Mouse (Mus musculus) frontal cortex, adult (tissue): Measurements from ENCODE around the gene Cd34.

Experiments used
- ATAC-seq: cut with Nextera tagmentation; 2 replicates; pipeline ENCODE4 v1.9.2; 2017; ENCODE audit warnings: mild to moderate bottlenecking, moderate library complexity, mixed read lengths; ENCODE audit not compliant: low TSS enrichment

Gene Cd34

DNA sequence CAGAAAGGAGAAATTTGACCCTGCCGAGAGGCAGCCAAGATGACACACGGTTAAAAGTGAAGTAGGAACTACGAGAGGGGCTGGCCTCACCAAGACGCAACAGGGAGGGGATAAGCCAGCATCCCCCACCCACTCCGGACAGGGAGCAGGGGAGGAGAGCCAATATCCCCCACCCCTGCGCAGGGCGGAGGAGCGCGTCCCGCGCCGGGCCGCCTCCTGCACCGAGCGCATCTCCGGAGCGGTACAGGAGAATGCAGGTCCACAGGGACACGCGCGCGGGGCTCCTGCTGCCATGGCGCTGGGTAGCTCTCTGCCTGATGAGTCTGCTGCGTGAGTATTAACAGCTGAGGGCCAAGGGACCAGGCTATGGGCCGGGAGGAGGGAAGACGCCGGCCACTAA, at the start of gene Cd34:
Gene Cd34, plus strand, starts transcription at position 105 of the 400 bp plus-strand sequence.
- ATAC-seq, result peak; percentile 75

DNA sequence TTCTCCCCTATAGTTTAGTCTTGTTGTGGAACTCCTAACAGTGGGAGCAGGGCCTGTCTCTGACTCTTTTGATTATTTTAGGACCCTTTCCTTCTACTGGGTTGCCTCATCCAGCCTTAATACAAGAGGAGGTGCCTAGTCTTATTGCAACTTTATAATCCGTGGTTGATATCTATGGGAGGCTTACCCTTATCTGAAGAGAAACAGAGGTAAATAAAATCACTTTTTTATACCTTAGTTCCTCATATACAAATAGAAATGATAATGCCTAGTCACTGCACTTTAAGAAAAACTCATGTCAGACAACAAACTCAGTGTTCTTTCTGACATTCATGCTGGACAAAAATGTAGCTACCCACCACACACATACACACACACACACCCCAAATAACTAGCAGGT, 44.1 kb upstream of the Cd34 start:
- ATAC-seq, result no peak

DNA sequence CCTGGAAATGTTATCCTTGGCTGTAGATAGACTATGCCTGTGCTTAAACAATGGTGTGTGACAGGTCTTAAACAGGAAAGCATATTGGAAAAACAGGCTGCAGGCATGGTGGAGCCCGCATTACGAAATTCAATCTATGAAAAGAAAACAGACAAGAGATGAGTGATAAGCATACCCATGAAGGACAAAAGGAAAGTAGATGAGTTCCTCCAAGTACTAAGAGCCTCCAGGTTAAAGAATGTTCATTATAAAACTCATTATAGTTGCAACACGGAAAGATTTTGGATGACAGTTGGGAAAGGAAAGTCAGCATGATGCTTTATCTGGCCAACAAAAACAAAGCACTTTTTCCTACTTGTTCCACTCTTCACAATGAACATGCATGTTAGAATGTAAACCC, 43.3 kb upstream of the Cd34 start:
- no peak for ATAC-seq

DNA sequence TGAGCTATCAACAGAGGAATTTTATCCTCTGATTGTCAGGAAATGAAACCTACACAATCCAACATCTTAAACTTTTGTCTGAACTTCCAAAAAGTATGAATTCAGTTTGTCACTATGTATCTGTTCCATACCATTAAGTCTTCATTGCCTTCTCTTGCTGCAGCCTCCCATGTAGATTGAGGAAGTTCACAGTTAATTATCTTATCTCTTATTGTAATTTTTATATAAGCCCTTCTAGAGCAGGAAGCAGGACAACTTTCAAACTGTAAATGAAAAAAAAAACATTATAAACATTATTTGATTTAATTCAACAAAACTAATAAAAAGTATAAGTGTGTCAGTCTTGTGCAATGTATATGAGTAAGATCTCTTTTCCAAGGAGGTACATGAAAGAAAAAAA, 37.5 kb upstream of the Cd34 start:
- ATAC-seq, result no peak

DNA sequence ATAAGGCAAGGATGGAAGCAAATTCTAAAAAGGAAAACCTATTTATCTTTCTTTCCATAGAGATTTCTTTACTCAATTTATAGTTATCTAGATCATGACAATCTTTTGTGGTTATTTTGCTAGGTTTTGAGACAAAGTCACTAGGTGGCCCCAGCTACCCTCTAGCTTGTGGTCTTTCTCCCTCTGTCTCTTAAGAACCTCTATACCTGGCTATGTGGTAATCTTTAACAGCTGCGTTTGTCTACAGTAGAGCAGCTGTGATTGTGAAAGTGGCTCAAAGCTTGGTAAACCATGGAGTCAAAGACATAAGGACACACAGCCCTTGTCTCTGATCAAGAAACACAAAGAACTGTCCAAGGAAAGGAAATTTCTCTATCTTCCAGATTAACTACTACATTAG, 36.8 kb upstream of the Cd34 start:
- no peak for ATAC-seq

DNA sequence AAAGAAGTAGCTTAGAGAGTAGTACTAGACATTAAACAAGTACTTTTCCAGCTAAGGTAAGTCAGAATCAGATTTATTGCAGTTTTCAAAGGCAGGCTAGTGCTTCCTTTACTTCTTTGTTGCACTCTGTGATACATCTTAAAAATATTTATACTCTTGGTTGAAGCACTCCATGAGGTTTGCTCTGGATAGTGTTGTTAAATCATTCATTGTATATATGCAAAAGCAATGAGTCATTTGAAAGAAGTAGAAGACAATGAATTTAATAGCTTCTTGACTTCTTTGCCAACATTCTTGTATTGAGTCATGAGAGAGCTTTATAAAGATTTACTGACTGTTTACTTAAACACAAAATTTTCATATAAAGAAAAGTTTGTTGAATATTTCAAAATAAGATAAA, 29.7 kb upstream of the Cd34 start:
- ATAC-seq, result no peak

DNA sequence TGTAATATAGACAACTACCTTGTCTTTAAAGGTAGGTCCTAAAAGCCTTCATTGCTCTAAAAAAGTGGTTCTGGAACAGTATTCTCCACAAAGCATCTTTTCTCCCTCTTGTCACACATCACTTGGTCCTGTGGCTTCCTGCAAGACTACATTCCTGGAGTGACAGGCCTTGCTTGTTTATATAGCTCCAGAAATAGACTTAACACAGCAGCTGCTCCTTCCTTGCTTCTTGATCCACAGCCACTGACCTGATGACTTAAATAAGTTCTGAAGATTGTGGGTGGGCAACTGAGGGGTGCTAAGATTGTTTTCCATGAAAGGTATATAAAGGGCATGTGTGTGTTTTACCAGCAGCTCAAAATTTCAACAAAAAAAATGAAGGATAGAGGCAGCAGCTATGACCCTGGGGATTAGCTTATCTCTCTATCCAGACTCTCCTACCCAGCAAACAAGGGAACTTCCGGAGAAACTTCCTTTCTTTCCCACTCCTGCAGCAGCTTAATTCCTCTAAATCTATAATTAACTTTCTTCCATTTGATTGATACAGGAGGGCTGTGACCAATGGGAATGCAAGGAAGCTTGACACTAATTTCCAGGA, 12.8 kb upstream of the Cd34 start:
- no peak for ATAC-seq

DNA sequence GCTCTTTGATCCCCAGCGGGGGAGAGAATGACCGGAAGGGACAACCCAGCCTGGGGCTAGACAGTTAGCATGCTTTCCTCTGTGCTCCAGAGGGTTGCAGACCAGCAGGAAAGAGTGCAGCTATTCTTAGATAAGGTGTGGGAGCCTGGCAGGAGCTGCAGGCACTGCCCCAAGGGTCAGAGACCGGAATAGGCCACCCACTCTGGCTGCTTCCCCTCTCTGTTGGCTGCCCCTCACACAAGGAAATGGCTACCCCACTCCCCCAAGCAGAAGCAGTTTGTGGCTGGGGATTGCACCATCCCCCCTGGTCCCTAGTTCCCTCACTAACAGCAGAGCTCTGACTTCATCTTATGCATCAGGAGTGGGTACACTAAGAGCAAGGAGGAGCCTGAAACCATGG, 10.7 kb upstream of the Cd34 start:
- ATAC-seq, result no peak

DNA sequence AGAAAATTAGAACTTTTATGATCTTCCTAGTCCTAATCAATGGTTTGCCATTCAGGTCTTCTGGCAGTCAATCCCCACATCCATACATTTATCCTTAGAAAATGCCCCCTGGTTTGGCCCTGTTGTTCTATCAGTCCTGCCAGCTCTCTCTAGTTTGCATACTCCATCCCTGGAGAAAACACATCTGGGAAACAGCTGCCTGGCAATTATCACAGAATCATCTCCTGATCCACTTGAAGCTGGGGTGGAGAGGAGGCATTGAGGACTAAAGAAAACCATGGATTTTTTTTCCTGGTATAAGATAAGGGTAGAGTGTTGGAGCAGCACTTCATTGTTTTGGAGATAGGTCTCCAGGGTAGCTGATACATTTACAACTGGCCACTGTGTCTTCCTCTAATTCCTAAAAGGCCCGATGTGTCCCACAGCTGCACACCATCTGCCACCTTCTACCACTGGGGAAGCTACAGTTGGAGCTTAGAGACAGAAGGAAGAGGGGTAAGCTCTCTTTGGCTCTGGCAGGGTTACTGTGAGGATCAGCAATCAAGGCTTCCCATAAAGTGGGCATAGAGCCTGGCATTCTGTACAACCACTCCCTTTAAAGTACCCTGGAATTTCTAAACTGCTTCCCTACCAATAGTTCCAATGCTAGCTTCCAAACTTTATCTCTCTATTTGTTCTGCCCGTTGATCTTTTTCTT, 9.2 kb upstream of the Cd34 start:
- ATAC-seq, result peak; percentile 39

DNA sequence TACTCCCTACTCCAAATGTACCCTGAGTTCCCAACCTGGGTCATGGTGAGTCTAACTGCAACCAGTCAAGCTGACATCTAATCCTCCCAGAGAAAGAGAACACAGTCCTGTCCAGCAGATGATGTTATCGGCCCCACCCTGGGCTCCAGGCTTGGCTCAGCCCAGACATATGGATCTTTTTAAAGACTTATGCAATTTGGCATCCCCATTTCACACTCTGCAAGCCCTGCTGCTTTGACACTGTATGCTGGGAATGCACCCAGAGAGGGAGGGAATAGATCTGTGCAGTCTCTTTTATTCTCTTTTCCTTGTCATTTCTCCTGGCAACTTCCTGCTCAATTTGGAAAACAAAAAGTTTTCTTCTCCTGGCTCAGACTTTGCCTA, 8.7 kb upstream of the Cd34 start:
- ATAC-seq, result peak; percentile 89

DNA sequence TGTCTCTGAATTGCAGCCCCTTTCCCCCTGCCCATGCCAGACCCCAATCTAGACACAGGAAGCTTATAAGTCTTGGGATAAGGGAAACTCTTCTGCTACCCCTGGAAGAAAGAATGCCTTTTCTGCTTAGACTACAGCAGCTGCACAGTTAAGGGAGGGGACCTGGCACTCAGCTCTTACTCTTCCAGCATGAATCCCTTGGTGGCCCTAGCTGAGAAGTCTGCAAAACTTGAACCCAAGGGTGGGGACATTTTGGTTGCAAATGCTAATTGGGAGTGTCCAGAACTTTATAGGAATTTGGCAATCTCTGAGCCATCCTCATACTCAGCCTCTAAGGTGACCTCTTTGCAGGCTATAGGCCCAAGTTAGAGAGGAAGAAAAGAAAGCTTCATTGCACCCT, 7.9 kb upstream of the Cd34 start:
- peak; percentile 39; the same call in 1 of the 2 replicates for ATAC-seq

DNA sequence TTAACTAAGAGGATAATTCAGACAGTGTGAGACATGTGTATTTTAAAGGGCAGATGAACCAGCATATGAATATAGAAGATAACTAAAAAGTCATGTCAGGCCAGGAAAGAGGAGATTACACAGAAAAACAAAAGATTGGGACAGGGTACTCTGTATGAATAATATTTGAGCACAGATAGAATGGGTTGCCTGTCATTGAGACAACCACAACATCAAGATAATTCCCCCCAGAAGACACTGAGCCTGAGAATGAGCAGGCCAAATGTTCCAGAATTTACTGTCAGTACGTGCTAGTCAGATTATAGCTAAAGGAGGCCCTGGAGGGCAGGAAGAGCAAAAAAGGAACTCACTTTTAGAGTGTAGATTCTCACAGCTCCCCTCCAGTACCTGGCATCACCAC, 3.3 kb upstream of the Cd34 start:
- ATAC-seq, result no peak

DNA sequence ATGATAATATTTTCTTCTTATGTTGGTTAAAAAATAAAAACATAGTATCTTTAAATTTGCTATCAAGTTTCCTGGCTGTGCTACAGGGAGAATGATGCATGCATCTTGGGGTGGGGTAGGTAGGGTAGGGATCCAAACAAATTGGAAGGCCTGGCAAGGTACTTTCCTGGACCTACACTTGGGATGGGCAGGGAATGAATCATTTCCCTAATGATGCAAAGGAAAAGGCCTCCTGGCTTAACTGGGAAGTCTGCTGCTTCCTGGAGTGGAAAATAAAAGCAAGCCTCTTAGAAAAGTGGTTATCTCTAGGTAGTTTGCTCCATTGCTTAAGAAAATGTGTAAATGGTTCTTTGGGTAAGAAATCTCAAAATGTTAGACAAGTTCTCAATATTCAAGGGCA, 2.9 kb downstream of the Cd34 start:
- no peak for ATAC-seq

DNA sequence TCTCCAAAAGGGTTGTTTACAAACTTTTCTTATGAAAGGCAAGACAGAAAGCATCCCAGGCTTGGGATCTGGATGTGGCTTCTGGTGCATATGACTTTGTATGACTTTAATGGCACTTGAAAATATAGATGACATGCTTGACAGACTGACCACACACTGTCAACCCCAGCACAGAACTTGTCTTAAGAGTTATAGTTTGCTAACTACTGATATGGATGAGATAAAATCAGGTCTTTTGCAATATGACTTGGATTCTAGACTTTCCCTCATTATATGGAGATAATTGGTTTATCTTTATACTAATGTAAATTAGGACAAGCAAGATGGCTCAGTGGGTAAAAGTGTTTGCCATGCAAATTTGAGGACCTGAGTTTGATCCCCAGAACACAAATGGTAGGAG, 4.3 kb downstream of the Cd34 start:
- ATAC-seq, result no peak

DNA sequence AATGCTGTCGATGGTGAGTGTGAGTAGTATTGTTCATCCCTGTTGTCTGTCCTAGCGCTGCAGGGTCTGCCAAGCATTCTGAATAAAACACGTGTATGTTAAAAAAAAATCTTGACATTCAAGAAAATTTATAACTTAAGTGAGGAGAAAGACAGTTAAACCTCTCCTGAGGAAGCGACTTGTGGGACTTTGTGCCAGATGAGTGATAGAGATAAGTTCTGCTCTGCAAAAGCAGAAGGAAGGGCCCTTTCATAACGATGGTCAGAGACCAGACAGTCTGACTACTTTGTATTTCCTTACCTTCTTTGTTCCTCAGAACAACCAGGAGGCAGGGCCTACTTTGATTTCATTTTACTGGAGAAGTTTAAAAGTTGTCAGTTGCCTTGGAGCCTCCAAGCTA, 4.9 kb downstream of the Cd34 start:
- ATAC-seq, result no peak

DNA sequence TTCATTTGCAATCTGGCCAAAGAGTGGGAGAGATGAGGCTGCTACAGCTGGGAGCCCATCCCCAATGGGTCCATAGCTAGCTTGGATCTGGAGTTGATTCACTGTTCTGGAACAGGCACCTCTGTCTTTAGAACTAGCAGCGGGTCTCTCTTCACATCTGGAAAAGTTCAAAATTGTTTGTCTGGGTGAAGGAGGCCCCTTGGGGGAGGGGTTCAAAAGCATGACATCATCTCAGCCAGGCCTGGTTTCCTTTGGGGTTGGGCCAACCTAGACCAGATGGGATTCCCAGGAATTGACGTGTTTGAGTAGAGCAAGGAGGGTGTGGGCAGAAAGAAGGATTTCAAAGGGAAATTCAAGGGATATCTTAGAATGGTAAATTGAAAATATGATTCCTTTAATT, 6.8 kb downstream of the Cd34 start:
- ATAC-seq, result peak; percentile 75

DNA sequence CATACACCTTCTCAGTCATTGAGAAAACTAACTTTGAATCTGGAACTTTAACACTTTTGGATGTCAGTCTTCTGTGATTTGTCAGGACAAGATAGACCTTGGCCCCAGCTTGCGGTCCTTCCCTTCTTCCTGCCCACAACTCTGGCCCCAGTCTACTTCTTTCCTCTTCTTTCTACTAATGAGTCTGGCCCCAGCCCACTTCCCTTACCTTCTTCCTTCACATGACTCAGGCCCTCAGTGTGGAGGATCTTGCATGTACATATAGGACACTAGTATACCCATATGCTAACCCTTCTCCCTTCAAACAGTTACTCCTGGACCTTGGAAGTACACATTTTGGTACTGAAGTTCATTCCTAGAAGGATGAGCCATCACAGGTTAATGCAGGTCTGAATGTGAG, 7.8 kb downstream of the Cd34 start:
- no peak for ATAC-seq

DNA sequence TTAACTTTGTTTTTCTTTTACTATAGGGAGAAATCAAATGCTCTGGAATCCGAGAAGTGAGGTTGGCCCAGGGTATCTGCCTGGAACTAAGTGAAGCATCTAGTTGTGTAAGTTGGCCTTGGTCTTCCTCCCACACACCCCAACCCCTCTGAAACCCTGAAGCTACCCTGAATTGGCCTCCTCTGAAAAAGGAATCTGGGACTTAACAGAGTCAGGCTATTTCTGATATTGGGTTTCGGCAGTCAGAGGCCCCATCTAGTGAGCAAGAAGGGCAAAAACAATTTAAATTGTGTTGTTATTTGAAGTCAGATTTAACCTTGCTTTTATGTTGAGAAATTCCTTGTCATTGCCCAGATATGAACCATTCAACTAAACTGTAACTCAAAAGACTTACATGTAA, 12.3 kb downstream of the Cd34 start:
- peak; percentile 77 for ATAC-seq

DNA sequence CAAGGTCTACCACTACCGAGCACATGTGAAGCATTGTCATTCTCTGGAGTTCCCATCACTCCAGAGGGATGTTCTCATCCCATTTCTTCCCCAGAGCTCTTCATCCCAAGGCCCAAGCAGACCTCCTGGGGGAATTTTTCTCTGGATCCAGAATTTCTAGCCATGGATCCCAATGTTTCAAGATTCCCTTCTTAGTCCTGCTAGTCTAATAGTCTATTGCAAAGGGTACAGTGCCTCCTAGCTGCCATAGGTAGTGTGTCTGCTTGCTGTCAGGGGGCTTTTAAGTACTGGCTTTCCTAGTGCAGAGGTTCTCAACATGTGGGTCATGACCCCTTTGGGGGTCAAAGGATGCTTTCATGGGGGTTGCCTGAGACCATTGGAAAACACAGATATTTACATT, 14.3 kb downstream of the Cd34 start:
- peak; percentile 68; the same call in 1 of the 2 replicates for ATAC-seq

DNA sequence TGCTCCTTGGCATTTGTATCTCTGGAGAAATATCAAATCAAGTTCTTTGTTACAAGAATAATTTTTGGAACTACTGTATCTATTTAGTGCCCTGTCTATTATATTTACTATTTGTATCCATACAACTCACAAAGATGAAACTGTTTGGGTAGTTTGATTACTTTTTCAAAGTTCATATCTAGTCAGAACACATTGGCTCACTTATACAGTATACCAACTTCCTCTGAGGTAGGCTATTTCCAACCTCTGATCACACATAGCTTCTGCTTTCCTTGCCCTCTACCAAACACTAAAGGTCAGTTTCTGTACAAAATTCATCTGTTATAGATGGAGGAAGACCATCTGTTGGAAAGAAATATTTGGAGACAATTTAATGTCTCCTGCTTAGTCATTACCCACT, 16.1 kb downstream of the Cd34 start:
- no peak for ATAC-seq

DNA sequence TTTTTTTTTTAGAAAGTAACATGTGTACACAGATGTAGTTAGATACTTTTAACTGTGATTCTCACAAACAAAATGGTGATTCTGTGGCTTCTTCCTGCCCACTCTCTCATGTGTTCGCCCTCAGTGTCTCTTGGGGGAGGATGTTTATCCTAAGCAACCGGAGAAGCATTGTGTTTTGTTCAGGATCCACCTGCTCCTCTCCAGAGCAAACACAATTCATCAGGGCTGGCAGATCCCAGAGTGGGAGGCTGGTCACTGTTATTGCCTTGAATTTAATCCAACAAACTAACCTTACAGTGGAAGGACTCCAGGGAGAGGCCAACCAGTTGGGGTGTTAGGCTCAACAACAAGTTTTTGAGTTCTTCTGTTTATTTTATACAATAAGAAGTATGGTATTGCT, 17.1 kb downstream of the Cd34 start:
- no peak for ATAC-seq

DNA sequence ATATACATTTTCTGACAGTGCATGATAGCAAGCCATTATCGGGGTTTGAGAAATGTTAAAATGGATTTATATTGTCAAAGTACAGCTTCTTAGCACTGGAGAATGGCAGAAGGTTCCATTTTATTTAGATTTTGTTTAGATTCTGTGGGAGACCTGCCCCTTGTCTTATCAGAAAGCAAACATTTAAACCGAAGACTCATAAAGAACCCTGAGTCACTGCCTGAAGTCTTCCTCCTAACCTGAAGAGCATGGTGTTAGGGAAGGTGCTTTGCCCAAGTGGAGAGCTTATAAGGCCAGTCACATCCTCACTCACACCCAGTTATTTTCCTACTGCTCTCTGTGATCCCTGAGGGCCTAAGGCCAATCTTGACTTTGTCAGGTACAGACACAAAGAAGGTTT, 18.4 kb downstream of the Cd34 start:
- no peak for ATAC-seq

DNA sequence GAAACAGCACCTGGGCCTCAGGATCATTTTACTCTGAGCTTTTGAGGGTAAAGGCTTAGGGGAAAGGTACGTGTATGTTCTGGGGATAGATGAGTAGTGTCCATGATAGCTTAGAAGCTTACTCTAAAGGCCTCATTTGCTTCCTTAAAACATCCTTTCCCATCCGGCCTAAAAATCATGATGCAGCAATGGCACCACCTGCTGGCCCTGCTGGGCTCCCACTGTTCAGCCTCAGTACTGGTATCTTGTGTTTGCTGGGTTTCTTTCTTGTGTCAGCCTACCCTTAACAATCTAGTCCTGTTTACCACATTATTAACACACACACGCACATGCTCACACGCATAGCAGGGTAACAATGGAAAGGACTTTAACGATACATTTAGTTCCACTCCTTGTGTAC, 23.6 kb downstream of the Cd34 start:
- ATAC-seq, result peak; percentile 88

DNA sequence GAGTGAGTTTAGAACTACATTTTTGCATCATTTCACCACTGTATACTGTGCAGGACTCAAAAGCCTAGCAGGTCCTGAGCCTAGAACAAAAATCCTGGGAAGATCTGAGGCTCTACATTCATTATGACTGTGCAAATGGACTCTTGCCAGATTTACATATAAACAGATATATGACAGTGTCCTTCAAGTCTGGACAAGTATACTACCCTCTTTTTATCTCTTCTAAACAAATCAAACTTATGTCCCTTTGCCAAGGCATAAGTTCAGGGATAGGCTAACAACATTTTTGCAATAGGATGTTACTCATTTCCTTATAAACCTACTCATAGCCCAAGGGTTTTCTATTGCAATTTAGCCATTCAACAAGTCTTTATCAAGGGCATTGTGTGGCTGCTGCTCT, 24.1 kb downstream of the Cd34 start:
- peak; percentile 1; the same call in 1 of the 2 replicates for ATAC-seq
